In the genomic region with DNA sequence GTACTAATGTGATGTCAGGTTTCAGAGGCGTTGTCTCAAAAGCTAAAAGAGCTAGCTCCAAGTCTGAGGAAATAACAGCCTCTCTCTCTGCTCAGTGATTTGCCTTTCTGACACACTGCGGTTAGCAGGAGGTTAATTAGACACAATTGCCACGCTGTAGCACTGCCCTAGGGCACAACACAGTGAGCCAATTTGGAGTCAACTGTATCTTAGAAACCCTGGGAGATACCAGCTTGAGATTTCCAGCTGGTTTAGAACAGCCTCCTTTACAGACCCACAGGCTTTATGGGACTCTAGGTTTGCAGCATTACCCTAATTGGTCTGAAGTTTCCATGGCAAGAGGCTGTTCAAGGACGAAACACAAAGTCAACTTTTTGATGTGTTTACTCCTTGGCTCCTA, we compare ENCODE assay signal across 14 mouse cellular contexts.
DNase-seq lines count a peak whose midpoint lies in the region; ATAC-seq and TF ChIP-seq lines count a peak whose summit lies in the region.
"Had no signal": no experiment of that assay in that cellular context is flagged by ENCODE, and none has a peak within 500 bp of the region (broad histone marks: within the 10 kb centered on the region; RNA-seq: fewer than 3 reads in every experiment).

No protein-coding gene starts in this region.

- no peak overlapping the region for H3K27ac ChIP-seq in forebrain, embryonic 13.5 days
- no peak overlapping the region for H3K27ac ChIP-seq in forebrain, embryonic 15.5 days (replicated peaks)
- no peak overlapping the region for H3K27ac ChIP-seq in midbrain, embryonic 13.5 days
- H3K27ac ChIP-seq in midbrain, embryonic 10.5 days (replicated peaks): no peak overlapping the region
- H3K27ac ChIP-seq: limb, embryonic 13.5 days had no signal

- no peak overlapping the region for H3K4me3 ChIP-seq in forebrain, embryonic 13.5 days
- no peak overlapping the region for H3K4me3 ChIP-seq in forebrain, embryonic 15.5 days
- no peak overlapping the region for H3K4me3 ChIP-seq in midbrain, embryonic 13.5 days (replicated peaks)
- H3K4me3 ChIP-seq in midbrain, embryonic 10.5 days: no peak overlapping the region
- no peak overlapping the region for H3K4me3 ChIP-seq in lung, adult 2 months (replicated peaks; ENCODE audit: extremely low read depth, low read depth, low read length)
- H3K4me3 ChIP-seq: heart, embryonic 12.5 days; limb, embryonic 13.5 days; myocyte had no signal

- no peaks in the 10 kb centered on the region for H3K4me1 ChIP-seq in forebrain, embryonic 13.5 days
- no peaks in the 10 kb centered on the region for H3K4me1 ChIP-seq in forebrain, embryonic 15.5 days
- H3K4me1 ChIP-seq in midbrain, embryonic 13.5 days (replicated peaks): no peaks in the 10 kb centered on the region
- H3K4me1 ChIP-seq in midbrain, embryonic 10.5 days: no peaks in the 10 kb centered on the region
- H3K4me1 ChIP-seq in lung, adult 2 months (ENCODE audit: control insufficient read depth, insufficient read depth, low read length): no peaks in the 10 kb centered on the region
- H3K4me1 ChIP-seq: limb, embryonic 13.5 days had no signal

- H3K27me3 ChIP-seq in forebrain, embryonic 13.5 days: no peaks in the 10 kb centered on the region
- H3K27me3 ChIP-seq in forebrain, embryonic 15.5 days: no peaks in the 10 kb centered on the region
- H3K27me3 ChIP-seq in midbrain, embryonic 13.5 days: no peaks in the 10 kb centered on the region
- H3K27me3 ChIP-seq in midbrain, embryonic 10.5 days (ENCODE audit: low read depth, poor library complexity, severe bottlenecking): no peaks in the 10 kb centered on the region
- H3K27me3 ChIP-seq: heart, embryonic 12.5 days; limb, embryonic 13.5 days had no signal

- WGBS in forebrain, embryonic 13.5 days: 34% methylated on average over 4 of the region's 4 CpGs
- 21% methylated on average over 4 of the region's 4 CpGs for WGBS in forebrain, embryonic 15.5 days
- 62% methylated on average over 4 of the region's 4 CpGs for WGBS in midbrain, embryonic 13.5 days
- WGBS in midbrain, embryonic 10.5 days: 68% methylated on average over 4 of the region's 4 CpGs
- 66% methylated on average over 4 of the region's 4 CpGs for WGBS in lung, adult 2 months

- 0 out of 2 replicates have a peak, but pooled peaks have one; percentile 45 for ATAC-seq in forebrain, embryonic 13.5 days
- ATAC-seq in forebrain, embryonic 15.5 days (replicated peaks): no peak
- ATAC-seq in midbrain, embryonic 13.5 days: 0 out of 2 replicates have a peak, but pooled peaks have one; percentile 58
- no peak for ATAC-seq in inflammation-experienced regulatory T-cells, adult 6 months

- no peaks in the 10 kb centered on the region for H3K9me3 ChIP-seq in forebrain, embryonic 13.5 days (replicated peaks)
- no peaks in the 10 kb centered on the region for H3K9me3 ChIP-seq in forebrain, embryonic 15.5 days
- no peaks in the 10 kb centered on the region for H3K9me3 ChIP-seq in midbrain, embryonic 13.5 days
- H3K9me3 ChIP-seq in midbrain, embryonic 10.5 days (replicated peaks): no peaks in the 10 kb centered on the region
- H3K9me3 ChIP-seq: heart, embryonic 12.5 days; limb, embryonic 13.5 days had no signal

- TF ChIP-seq CTCF in lung, adult 2 months (IDR thresholded peaks at IDR 0.05; ENCODE audit: insufficient read depth, low read length): no peak

- no peak for TF ChIP-seq POLR2A in lung, adult 2 months (IDR thresholded peaks at IDR 0.05; ENCODE audit: borderline replicate concordance, extremely low read depth, low read depth, low read length)

- no peak overlapping the region for H3K4me2 ChIP-seq in forebrain, embryonic 13.5 days
- H3K4me2 ChIP-seq in forebrain, embryonic 15.5 days (replicated peaks): no peak overlapping the region
- no peak overlapping the region for H3K4me2 ChIP-seq in midbrain, embryonic 13.5 days (replicated peaks)
- H3K4me2 ChIP-seq: heart, embryonic 12.5 days; limb, embryonic 13.5 days had no signal

- DNase-seq in midbrain, embryonic 10.5 days (ENCODE audit: low spot score): no peak
- DNase-seq in kidney, postnatal 10 days: peak; percentile 13
- peak; percentile 23 for DNase-seq in retina, embryonic 14.5 days (ENCODE audit: low spot score)
- no peak for DNase-seq in lung, adult 2 months
- DNase-seq: cerebellum, adult 11-12 months; lung, adult 18-20 months; thymus, adult 2 months had no signal

- no peaks in the 10 kb centered on the region for H3K36me3 ChIP-seq in forebrain, embryonic 13.5 days (ENCODE audit: poor library complexity, severe bottlenecking)
- no peaks in the 10 kb centered on the region for H3K36me3 ChIP-seq in forebrain, embryonic 15.5 days
- H3K36me3 ChIP-seq in midbrain, embryonic 13.5 days: no peaks in the 10 kb centered on the region
- H3K36me3 ChIP-seq in midbrain, embryonic 10.5 days: no peaks in the 10 kb centered on the region
- H3K36me3 ChIP-seq: heart, embryonic 12.5 days; limb, embryonic 13.5 days had no signal

- no peak overlapping the region for H3K9ac ChIP-seq in forebrain, embryonic 13.5 days
- H3K9ac ChIP-seq in forebrain, embryonic 15.5 days (replicated peaks): no peak overlapping the region
- no peak overlapping the region for H3K9ac ChIP-seq in midbrain, embryonic 13.5 days (replicated peaks)
- H3K9ac ChIP-seq: heart, embryonic 12.5 days; limb, embryonic 13.5 days had no signal

Comparison
In these comparisons a context has a peak if more than half of its experiments do, and no peak if none do; other contexts are left out.
1. ATAC-seq: peak in forebrain, embryonic 13.5 days (single experiment) and midbrain, embryonic 13.5 days (single experiment); none in forebrain, embryonic 15.5 days (single experiment) and inflammation-experienced regulatory T-cells, adult 6 months (single experiment).
2. DNase-seq: peak in kidney, postnatal 10 days (single experiment) and retina, embryonic 14.5 days (single experiment); none in midbrain, embryonic 10.5 days (single experiment) and lung, adult 2 months (single experiment).